ENCODE assay signal across 12 mouse cellular contexts in genomic region chr19:36305542-36305941, GRCm38 (mm10).
"Had no signal": no experiment of that assay in that cellular context is flagged by ENCODE, and none has a peak within 500 bp of the region (broad histone marks: within the 10 kb centered on the region; RNA-seq: fewer than 3 reads in every experiment).

No protein-coding gene starts in this region.

- DNase-seq: kidney, adult 2 months; kidney, postnatal 25 days; layer of hippocampus, adult 9-11 months; liver; liver, embryonic 13.5 days; lung, adult 2 months; lung, postnatal 14 days; lung, postnatal 4 days; midbrain, embryonic 14.5 days; right cerebral cortex, postnatal 25 days; spleen, adult 18-20 months; thymus, postnatal 36 days had no signal
